Mouse (Mus musculus) heart, adult 8-10 months (tissue): ENCODE results near the gene Hk1. TPM values are rescaled to one million over a fixed set of nuclear protein-coding genes. Genes with fewer than 3 reads are reported as not detected.
A peak's percentile ranks its signal among the peaks of the same experiment; 100 is the strongest.

Experiments used
- DNase-seq: peaks from one replicate; pipeline ENCODE4 v3.0.0; 2022; ENCODE audit warnings: low spot score
- total RNA-seq, 4 experiments: library from RNA; stranded (reverse); gene quantifications; 2 replicates each; pipeline ENCODE4 v1.2.4; 2022

Hk1 gene
- 100 to 1,000 TPM in 3 of 4 experiments, 10 to 100 TPM in 1; 87.3 to 137 (median 106) TPM for total RNA-seq

DNA sequence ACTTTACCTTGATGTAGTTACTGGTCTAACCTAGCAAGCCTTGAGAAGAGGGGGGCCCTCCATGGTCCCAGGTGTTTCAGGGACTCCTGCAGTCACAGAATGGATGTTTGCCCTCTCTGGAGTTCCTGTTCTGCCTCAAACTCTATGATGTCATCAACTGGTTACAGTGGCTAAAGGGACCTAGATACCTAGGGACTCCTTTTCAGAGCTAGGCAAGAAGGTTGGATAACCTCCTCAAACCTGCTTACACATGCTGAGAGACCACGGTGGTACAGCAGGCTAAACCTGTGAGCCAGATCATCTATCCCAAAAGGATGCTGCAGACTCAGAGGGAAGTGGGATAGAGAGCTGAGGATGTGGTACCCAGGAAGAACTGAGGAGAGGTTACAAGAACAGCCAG is at the start of gene Hk1:
TSS of gene Hk1 (minus strand) at position 101 of the 400 bp plus-strand sequence.
- no peak for DNase-seq

GRCm38 (mm10) chr10:62425081-62425871 is 45.6 kb upstream of the Hk1 start:
- no peak for DNase-seq

DNA sequence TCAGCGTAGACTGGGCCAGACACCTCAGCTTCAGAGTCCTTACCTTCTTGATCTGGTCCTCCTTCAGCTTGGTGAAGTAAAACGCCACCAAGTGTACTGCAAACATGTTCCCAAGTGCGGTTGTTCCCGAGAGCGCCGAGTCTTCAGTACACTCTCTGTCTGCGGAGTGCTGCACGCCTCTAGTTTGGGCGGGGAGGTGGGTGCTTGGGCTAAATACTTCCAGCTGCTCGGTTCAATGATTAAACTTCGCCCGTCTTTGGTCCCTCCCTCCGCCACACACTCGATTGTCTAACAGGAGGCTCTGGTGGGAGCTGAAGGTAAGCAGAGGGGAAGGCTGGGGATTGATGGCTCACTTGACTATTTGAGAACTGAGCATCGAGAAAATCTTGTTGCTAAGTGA is 42.5 kb upstream of the Hk1 start, which contains the start of gene Hkdc1:
TSS of gene Hkdc1 (minus strand) at position 237 of the 400 bp plus-strand sequence.
- no peak for DNase-seq

DNA sequence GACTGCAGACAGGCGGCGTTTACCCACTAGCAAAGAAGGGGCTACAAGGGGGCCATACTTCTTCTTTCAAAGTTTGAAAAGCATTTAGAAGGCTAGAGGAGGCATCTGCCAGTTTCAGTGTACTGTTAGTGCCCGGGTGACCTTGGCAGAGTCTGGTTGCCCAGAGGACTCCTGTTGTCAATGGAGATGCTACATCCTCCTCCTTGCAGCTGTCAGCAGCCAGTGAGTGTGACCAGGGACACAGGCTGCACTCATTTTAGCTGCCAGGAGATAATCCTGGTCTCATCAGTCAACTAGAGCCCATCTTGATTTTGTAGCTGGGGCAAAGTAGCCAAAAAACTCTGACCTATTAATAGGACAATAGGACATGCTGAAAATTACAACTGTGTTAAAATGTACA is 41.4 kb upstream of the Hk1 start:
- no peak for DNase-seq

DNA sequence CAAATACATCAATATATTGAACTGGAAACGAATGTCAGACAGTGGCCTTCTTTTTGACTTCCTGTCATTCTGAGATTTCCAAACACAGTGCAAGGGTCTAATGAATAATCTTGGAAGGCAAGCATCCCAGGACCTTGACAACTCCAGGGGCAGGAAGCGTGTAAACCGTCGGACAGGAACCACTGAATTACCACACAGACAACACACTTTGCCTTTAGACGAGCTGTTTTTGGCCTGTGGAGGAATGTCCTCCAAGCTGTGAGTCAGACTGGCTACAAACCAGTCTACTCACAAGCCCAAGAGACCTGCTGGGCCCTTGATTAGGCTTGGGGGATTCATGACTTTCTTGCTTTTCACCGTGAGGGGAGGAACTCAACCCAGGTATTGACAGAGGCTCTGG is 40.7 kb upstream of the Hk1 start:
- DNase-seq: no peak

DNA sequence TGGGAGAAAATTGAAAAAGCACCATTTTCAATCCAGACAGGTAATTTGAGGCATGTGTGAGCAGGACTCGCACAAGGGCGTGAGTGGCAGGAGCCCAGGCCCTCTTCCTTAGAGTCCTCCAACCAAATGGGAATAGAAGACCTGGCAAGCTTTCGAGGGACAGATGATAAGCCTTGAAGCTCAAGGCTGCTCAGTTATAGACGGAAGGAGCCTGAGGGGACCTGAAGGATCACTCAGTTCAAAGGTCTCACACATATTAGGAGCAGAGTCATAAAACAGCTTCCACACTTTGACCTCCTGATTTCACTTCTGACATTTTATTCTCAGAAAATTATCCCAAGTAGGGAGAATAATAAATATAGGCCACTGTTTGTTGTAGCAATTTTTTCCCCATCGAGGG is 39.7 kb upstream of the Hk1 start:
- no peak for DNase-seq

- no peak for DNase-seq
Observed at GRCm38 (mm10) chr10:62418831-62419356, 39.2 kb upstream of the Hk1 start.

- no peak for DNase-seq
Observed at GRCm38 (mm10) chr10:62413606-62413982, 33.9 kb upstream of the Hk1 start.

DNA sequence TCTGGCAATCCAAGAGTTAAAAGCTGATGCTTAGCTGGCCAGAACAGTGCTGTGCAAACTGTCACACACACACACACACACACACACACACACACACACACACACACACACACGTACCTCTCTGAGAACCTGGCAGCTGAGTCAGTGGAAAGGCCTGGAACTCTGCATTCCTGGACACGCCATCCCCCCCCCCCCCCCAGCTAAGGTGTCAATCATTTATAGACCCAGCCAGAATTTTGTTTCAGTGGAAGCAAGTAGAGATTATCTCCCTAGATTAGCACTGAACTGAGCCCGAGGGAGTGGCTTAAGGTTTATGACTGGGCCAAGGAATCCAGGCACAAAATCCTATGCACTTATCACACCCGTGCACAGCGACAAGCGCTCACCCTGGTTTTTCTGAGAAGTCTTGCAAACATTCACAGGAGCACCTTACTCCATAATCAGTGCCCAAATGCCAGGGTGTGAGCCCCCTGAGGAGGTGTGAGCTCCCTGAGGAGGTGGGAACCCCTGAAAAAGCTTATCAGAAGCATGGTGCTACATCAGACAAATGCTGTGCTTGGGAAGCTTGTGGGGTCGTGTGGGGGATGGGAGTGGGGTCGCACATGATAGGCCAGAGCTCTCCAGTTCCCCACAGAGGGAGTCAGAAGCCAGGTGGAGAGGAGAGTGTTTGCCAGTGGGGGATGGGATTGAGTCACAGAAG is 33.3 kb upstream of the Hk1 start:
- no peak for DNase-seq

DNA sequence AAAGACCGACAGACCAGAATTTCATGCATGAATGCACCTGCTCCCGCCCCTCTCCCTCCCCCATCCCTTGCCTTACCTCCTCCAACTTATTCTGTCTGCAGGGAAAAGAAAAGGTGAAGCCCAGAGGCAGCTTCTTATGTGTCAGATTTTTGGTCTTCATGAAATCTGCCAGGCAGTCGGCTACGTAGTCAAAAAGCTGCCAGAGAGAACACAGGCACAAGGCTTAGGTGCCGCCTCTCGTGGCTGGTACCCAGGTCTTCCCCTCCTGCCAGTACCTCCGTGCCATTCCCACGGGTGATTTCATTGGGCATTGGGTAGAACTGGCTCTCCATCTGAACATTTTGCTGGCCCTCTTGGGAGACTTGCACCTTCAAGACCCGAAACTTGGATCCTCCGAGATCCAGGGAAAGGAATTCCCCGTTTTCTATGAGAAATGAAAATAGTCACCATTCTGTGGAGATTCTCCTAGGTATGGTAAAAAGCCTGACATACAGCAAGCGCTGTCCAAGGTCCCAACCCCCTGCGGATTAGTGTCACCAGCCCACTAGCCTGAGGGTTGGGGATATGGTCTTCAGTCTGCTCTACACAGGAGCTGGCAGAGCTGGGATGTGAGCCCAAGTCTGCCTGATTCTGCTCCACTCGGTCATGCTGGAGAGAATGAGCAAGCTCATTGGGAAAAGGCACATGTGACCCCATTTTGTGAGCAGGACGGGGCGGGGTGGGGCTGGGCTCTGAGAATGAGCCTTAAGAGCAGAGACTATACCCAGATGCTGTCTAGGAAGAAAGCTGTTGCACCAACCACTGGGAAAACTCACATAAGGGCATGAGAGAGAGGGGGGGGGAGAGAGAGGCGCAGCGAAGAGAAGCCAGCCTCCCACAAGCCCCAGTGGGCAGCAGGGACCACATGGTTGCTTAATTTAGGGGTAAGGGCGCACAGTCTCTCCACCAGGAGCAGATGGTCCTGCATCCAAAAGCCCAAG is 32.0 kb upstream of the Hk1 start:
- DNase-seq: no peak

DNA sequence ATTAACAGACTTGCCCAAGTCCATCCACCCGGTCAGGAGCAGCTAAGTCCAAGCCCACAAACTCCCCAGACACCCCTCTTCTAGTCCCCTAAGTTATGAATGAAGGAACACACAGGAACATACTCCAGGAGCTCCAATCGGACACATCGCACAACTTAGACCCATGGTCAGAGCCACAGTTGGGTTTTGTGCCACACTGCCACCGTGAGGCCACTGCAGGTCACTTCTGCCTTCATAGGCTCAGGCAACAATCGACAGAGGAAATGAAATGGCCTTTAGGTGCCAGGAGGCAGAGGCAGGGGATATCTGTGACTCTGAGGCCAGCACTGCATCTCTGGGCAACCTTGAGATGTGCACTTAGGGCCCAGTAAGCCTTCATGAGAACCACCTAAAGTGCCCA is 31.2 kb upstream of the Hk1 start:
- peak; percentile 39 for DNase-seq

DNA sequence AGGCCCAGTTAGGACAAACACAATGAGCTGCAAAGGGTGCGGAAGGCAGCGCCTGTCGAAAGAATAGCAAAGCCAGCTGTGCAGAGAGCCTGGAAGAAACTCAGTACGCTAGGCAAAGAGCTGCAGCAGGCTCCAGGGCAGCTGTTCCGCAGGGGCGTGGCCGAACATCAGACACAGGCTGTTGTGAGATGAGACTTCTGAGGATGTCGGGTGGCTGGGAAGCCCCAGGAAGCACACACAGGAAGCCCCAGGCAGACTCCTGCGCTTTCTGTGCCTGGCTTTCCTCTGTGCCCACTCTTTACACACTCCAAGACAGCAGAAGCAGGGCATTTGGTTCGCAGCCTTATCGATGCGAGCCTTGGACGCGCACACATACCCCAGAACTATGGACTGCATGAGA is 25.2 kb upstream of the Hk1 start:
- DNase-seq: peak; percentile 14

- DNase-seq: peak; percentile 28
Observed at GRCm38 (mm10) chr10:62401641-62402111, 22.0 kb upstream of the Hk1 start.

GRCm38 (mm10) chr10:62383011-62383410 is 3.3 kb upstream of the Hk1 start:
- no peak for DNase-seq

DNA sequence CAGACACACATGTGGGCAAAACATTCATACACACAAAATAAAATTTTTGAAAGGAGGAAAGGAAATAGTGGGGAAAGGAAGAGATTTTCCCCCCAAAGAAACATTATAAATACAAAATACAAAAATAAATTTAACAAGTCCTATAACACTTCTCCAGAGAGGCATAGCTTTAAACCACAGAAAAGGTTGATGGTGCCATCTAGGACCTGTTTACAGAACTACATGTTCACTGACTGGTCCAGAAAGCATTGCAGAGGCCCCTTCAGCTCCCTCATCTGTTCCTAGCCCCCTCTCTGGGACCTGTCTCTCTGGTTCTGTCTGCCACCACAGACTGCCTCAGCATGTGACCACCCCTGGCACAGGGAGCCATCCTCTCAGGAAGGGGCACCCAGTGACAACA is 1.2 kb upstream of the Hk1 start:
- DNase-seq: no peak

DNA sequence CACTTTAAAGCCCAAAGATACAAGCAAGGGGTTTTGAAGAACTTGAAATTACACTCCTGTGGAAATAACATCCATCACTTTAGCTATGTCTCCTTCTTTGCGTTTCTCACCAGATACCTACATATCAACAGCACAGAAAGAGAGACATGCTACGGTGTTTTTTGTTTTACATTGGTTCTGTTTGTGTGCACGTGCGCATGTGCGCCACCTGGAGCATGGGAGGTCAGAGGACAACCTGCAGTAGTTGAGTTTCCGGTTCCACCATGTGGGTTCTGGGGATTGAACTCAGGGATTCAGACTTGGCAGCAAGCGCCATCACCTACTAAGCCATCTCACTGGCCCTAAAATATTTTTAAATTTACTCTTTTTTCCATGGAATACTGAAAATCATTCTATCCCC is 20.9 kb downstream of the Hk1 start:
- DNase-seq: no peak

DNA sequence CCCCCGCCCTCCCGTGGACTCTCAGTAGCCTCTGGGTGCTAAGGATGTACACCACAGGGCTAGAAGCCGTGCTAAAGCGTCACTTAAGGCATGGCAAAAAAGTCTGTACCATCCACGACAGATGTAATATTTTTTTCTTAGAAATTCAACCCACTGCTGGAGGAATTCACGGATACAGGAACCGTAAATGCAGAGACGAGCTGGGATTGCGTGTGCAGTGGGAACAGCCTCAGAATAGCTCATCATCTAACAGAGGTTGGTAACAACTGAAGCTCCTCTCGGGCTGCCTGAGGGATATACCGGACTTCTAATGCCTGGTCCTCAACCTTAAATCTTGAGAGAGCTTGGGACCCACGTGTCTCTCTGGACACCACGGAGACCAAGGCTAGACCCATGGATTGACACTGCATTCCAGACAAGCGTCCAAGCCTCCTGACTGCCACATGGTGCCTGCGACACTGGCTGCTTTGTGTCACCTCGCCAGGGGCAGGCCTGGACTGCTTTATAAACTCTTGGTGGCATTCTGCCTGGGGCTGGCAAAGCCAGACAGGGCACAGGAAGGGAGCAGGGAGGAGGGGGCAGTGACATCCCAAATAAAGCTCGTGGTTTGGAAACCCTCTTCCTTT is 23.5 kb downstream of the Hk1 start:
- no peak for DNase-seq

GRCm38 (mm10) chr10:62345147-62345546 is 34.6 kb downstream of the Hk1 start:
- no peak for DNase-seq

- no peak for DNase-seq
Observed at GRCm38 (mm10) chr10:62344004-62344752, 35.5 kb downstream of the Hk1 start.

- DNase-seq: no peak
Observed at GRCm38 (mm10) chr10:62342512-62342911, 37.2 kb downstream of the Hk1 start.
